Mouse (Mus musculus): Measurements from ENCODE around the gene Zfp799. TPM values are rescaled to one million over a fixed set of nuclear protein-coding genes. Genes with fewer than 3 reads are reported as not detected.

The Zfp799 gene
- polyA plus RNA-seq, 1 experiment = 5.1 TPM

GRCm38 (mm10) chr17:32771213-32771612 lies 58.8 kb downstream of the Zfp799 start:
- Histone ChIP-seq H3K4me1 (ENCODE audit: control insufficient read depth, insufficient read depth, low read length) (no peaks in the 10 kb centered on the region), H3K4me3 (replicated peaks; ENCODE audit: control insufficient read depth, low read depth, low read length) (no peak overlapping the region), H3K27ac (ENCODE audit: control insufficient read depth, insufficient read depth, low read depth, low read length, poor library complexity) (no peak overlapping the region)
- 43% methylated on average over 1 of the region's 1 CpGs for WGBS
- TF ChIP-seq CTCF (IDR thresholded peaks at IDR 0.05; ENCODE audit: control insufficient read depth, insufficient read depth, low read length) (no peak), POLR2A (IDR thresholded peaks at IDR 0.05; ENCODE audit: borderline replicate concordance, control insufficient read depth, low read depth, low read length) (no peak)

GRCm38 (mm10) chr17:32766422-32766821 lies 63.6 kb downstream of the Zfp799 start:
- Histone ChIP-seq H3K4me3 (replicated peaks; ENCODE audit: control insufficient read depth, low read depth, low read length) (no peak overlapping the region), H3K27ac (ENCODE audit: control insufficient read depth, insufficient read depth, low read depth, low read length, poor library complexity) (no peak overlapping the region)
- WGBS = 92% methylated on average over 2 of the region's 2 CpGs

More at GRCm38 (mm10) chr17:32766422-32766821, 63.6 kb downstream of the Zfp799 start:
- TF ChIP-seq POLR2A (IDR thresholded peaks at IDR 0.05; ENCODE audit: borderline replicate concordance, control insufficient read depth, low read depth, low read length) = no peak
- H3K4me1 ChIP-seq (ENCODE audit: control insufficient read depth, insufficient read depth, low read length) = no peaks in the 10 kb centered on the region

Other genes with a start within 250 kb of the Zfp799 start
- gene Cyp4f37, start 209.0 kb downstream of the Zfp799 start, polyA plus RNA-seq (2011; ENCODE audit: insufficient read depth, insufficient read length, low replicate concordance, missing spikeins) = not detected in 2 replicates
- gene Cyp4f40, start 171.4 kb downstream of the Zfp799 start, polyA plus RNA-seq (2011; ENCODE audit: insufficient read depth, insufficient read length, low replicate concordance, missing spikeins) = not detected in 2 replicates
- gene Cyp4f15, start 144.6 kb downstream of the Zfp799 start, polyA plus RNA-seq (2011; ENCODE audit: insufficient read depth, insufficient read length, low replicate concordance, missing spikeins) = 0.97 TPM in 1 of 2 replicates, not detected in the other
- gene Zfp871, start 42.0 kb downstream of the Zfp799 start, polyA plus RNA-seq (2011; ENCODE audit: insufficient read depth, insufficient read length, low replicate concordance, missing spikeins) = 9.7 and 13.5 TPM in 2 replicates
- gene Zfp811, start 20.3 kb downstream of the Zfp799 start, polyA plus RNA-seq (2011; ENCODE audit: insufficient read depth, insufficient read length, low replicate concordance, missing spikeins) = 0.45 and 1.3 TPM in 2 replicates
- 0.81 and 1.6 TPM in 2 replicates for gene Zfp870, start 61.4 kb upstream of the Zfp799 start, polyA plus RNA-seq (2011; ENCODE audit: insufficient read depth, insufficient read length, low replicate concordance, missing spikeins)
- gene Cyp4f14, start 87.1 kb upstream of the Zfp799 start, polyA plus RNA-seq (2011; ENCODE audit: insufficient read depth, insufficient read length, low replicate concordance, missing spikeins) = 1.00 TPM in 1 of 2 replicates, not detected in the other
- 43.1 and 46.3 TPM in 2 replicates for gene Cyp4f13, start 117.1 kb upstream of the Zfp799 start, polyA plus RNA-seq (2011; ENCODE audit: insufficient read depth, insufficient read length, low replicate concordance, missing spikeins)
- 3.8 and 13.6 TPM in 2 replicates for gene Zfp472, start 135.6 kb upstream of the Zfp799 start, polyA plus RNA-seq (2011; ENCODE audit: insufficient read depth, insufficient read length, low replicate concordance, missing spikeins)
- 3.8 and 5.8 TPM in 2 replicates for gene Zfp952, start 162.9 kb upstream of the Zfp799 start, polyA plus RNA-seq (2011; ENCODE audit: insufficient read depth, insufficient read length, low replicate concordance, missing spikeins)
- gene Zfp763, start 203.1 kb upstream of the Zfp799 start, polyA plus RNA-seq (2011; ENCODE audit: insufficient read depth, insufficient read length, low replicate concordance, missing spikeins) = 1.8 and 4.5 TPM in 2 replicates
- gene 4921501E09Rik, start 237.8 kb upstream of the Zfp799 start, polyA plus RNA-seq (2011; ENCODE audit: insufficient read depth, insufficient read length, low replicate concordance, missing spikeins) = not detected in 2 replicates